Mouse (Mus musculus): ENCODE data around the gene Dnajc3. TPM values are rescaled to one million over a fixed set of nuclear protein-coding genes. Genes with fewer than 3 reads are reported as not detected.
A peak's percentile ranks its signal among the peaks of the same experiment; 100 is the strongest.
"Not testable (repeated sequence)": the region's sequence is repeated elsewhere in the genome, so short reads cannot be mapped to it uniquely, and the experiment has no call there.

The Dnajc3 gene
- polyA plus RNA-seq, 1 experiment from 2014 or later, result 29.3 TPM

GRCm38 (mm10) chr14:118965356-118966000, 27.7 kb downstream of the Dnajc3 start:
- Histone ChIP-seq H3K4me2 (no peak overlapping the region), H3K4me1 (replicated peaks) (no peaks in the 10 kb centered on the region), H3K9me3 (replicated peaks) (no peaks in the 10 kb centered on the region), H3K9ac (no peak overlapping the region), H3K27me3 (no peaks in the 10 kb centered on the region), H3K4me3 (replicated peaks) (no peak overlapping the region), H3K27ac (no peak overlapping the region), H3K36me3 (peaks cover 50% of the 10 kb centered on the region)
- 90% methylated on average over 4 of the region's 4 CpGs for WGBS (ENCODE audit: insufficient replicate concordance)
- ATAC-seq (ENCODE audit: low read depth) (no peak), DNase-seq (no peak)

- Histone ChIP-seq H3K36me3 (peaks cover 51% of the 10 kb centered on the region), H3K4me3 (replicated peaks) (no peak overlapping the region), H3K27me3 (no peaks in the 10 kb centered on the region), H3K27ac (no peak overlapping the region), H3K4me1 (replicated peaks) (no peaks in the 10 kb centered on the region), H3K9me3 (replicated peaks) (no peaks in the 10 kb centered on the region), H3K4me2 (no peak overlapping the region), H3K9ac (no peak overlapping the region)
- WGBS (ENCODE audit: insufficient replicate concordance), result 72% methylated on average over 7 of the region's 7 CpGs
- ATAC-seq (ENCODE audit: low read depth), result no peak
- no peak for DNase-seq
Observed at GRCm38 (mm10) chr14:118967646-118968045, 29.9 kb downstream of the Dnajc3 start.

GRCm38 (mm10) chr14:118972268-118972667, 34.5 kb downstream of the Dnajc3 start:
- 85% methylated on average over 6 of the region's 6 CpGs for WGBS (ENCODE audit: insufficient replicate concordance)
- Histone ChIP-seq H3K27me3 (no peaks in the 10 kb centered on the region), H3K9ac (no peak overlapping the region), H3K36me3 (peaks cover 83% of the 10 kb centered on the region), H3K4me1 (replicated peaks) (no peaks in the 10 kb centered on the region), H3K9me3 (replicated peaks) (no peaks in the 10 kb centered on the region), H3K27ac (no peak overlapping the region), H3K4me3 (replicated peaks) (no peak overlapping the region), H3K4me2 (no peak overlapping the region)
- ATAC-seq (ENCODE audit: low read depth) (no peak), DNase-seq (no peak)

- Histone ChIP-seq H3K9ac (no peak overlapping the region), H3K9me3 (replicated peaks) (no peaks in the 10 kb centered on the region), H3K27ac (no peak overlapping the region), H3K27me3 (no peaks in the 10 kb centered on the region), H3K4me1 (replicated peaks) (peaks cover 10% of the 10 kb centered on the region), H3K36me3 (peaks cover 66% of the 10 kb centered on the region), H3K4me2 (no peak overlapping the region), H3K4me3 (replicated peaks) (no peak overlapping the region)
- no peak for ATAC-seq (ENCODE audit: low read depth)
- WGBS (ENCODE audit: insufficient replicate concordance), result 77% methylated on average over 8 of the region's 8 CpGs
- no peak for DNase-seq
Observed at GRCm38 (mm10) chr14:118977136-118977816, 39.5 kb downstream of the Dnajc3 start.

GRCm38 (mm10) chr14:118979571-118980325, 42.0 kb downstream of the Dnajc3 start:
- no peak overlapping the region for H3K9ac ChIP-seq
- 81% methylated on average over 7 of the region's 7 CpGs for WGBS (ENCODE audit: insufficient replicate concordance)
- DNase-seq (no peak), ATAC-seq (ENCODE audit: low read depth) (0 out of 2 replicates have a peak, but pooled peaks have one; percentile 10)
- H3K36me3 ChIP-seq, result peaks cover 49% of the 10 kb centered on the region
- H3K9me3 ChIP-seq (replicated peaks), result no peaks in the 10 kb centered on the region
- no peak overlapping the region for H3K27ac ChIP-seq
- H3K27me3 ChIP-seq, result no peaks in the 10 kb centered on the region
- no peak overlapping the region for H3K4me2 ChIP-seq
- no peak overlapping the region for H3K4me3 ChIP-seq (replicated peaks)
- peaks cover 14% of the 10 kb centered on the region for H3K4me1 ChIP-seq (replicated peaks)

- peaks cover 43% of the 10 kb centered on the region for H3K36me3 ChIP-seq
- no peak overlapping the region for H3K27ac ChIP-seq
Observed at GRCm38 (mm10) chr14:118980358-118980757, 42.6 kb downstream of the Dnajc3 start.

GRCm38 (mm10) chr14:118980890-118981289, 43.1 kb downstream of the Dnajc3 start:
- H3K9me3 ChIP-seq (replicated peaks), result no peaks in the 10 kb centered on the region
- 0 out of 2 replicates have a peak, but pooled peaks have one; percentile 41 for ATAC-seq (ENCODE audit: low read depth)
- no peak overlapping the region for H3K4me2 ChIP-seq
- 42% methylated on average over 8 of the region's 8 CpGs for WGBS (ENCODE audit: insufficient replicate concordance)
- H3K4me3 ChIP-seq (replicated peaks), result no peak overlapping the region
- peaks cover 14% of the 10 kb centered on the region for H3K4me1 ChIP-seq (replicated peaks)
- H3K9ac ChIP-seq, result no peak overlapping the region
- no peak overlapping the region for H3K27ac ChIP-seq
- H3K36me3 ChIP-seq, result peaks cover 40% of the 10 kb centered on the region
- no peak for DNase-seq
- no peaks in the 10 kb centered on the region for H3K27me3 ChIP-seq

More at GRCm38 (mm10) chr14:118980358-118980757, 42.6 kb downstream of the Dnajc3 start:
- no peak overlapping the region for H3K4me3 ChIP-seq (replicated peaks)
- H3K4me2 ChIP-seq, result no peak overlapping the region
- peaks cover 14% of the 10 kb centered on the region for H3K4me1 ChIP-seq (replicated peaks)
- H3K27me3 ChIP-seq, result no peaks in the 10 kb centered on the region
- ATAC-seq (ENCODE audit: low read depth), result 0 out of 2 replicates have a peak, but pooled peaks have one; percentile 22
- WGBS (ENCODE audit: insufficient replicate concordance), result 68% methylated on average over 5 of the region's 5 CpGs
- H3K9ac ChIP-seq, result no peak overlapping the region
- DNase-seq, result no peak
- H3K9me3 ChIP-seq (replicated peaks), result no peaks in the 10 kb centered on the region

GRCm38 (mm10) chr14:118981711-118982428, 44.1 kb downstream of the Dnajc3 start:
- not testable (repeated sequence) for DNase-seq; H3K27me3 ChIP-seq; H3K4me2 ChIP-seq; ATAC-seq (ENCODE audit: low read depth); H3K4me3 ChIP-seq (replicated peaks); H3K27ac ChIP-seq; H3K9me3 ChIP-seq (replicated peaks); H3K9ac ChIP-seq
- WGBS (ENCODE audit: insufficient replicate concordance), result 68% methylated on average over 6 of the region's 6 CpGs
- Histone ChIP-seq H3K4me1 (replicated peaks) (peaks cover 14% of the 10 kb centered on the region), H3K36me3 (peaks cover 34% of the 10 kb centered on the region)

GRCm38 (mm10) chr14:118982429-118983045, 44.8 kb downstream of the Dnajc3 start:
- DNase-seq; H3K9ac ChIP-seq; H3K9me3 ChIP-seq (replicated peaks); H3K4me2 ChIP-seq; H3K27me3 ChIP-seq; ATAC-seq (ENCODE audit: low read depth); H3K4me3 ChIP-seq (replicated peaks): not testable (repeated sequence)
- 52% methylated on average over 8 of the region's 11 CpGs for WGBS (ENCODE audit: insufficient replicate concordance)
- peaks cover 18% of the 10 kb centered on the region for H3K4me1 ChIP-seq (replicated peaks)
- H3K27ac ChIP-seq, result 0 out of 2 replicates have a peak overlapping the region, but pooled peaks have one; percentile 6
- peaks cover 28% of the 10 kb centered on the region for H3K36me3 ChIP-seq

GRCm38 (mm10) chr14:118983396-118983795, 45.6 kb downstream of the Dnajc3 start:
- Histone ChIP-seq H3K4me2 (no peak overlapping the region), H3K4me1 (replicated peaks) (peaks cover 26% of the 10 kb centered on the region), H3K27ac (0 out of 2 replicates have a peak overlapping the region, but pooled peaks have one; percentile 6), H3K27me3 (no peaks in the 10 kb centered on the region), H3K36me3 (peaks cover 19% of the 10 kb centered on the region), H3K4me3 (replicated peaks) (no peak overlapping the region), H3K9ac (no peak overlapping the region), H3K9me3 (replicated peaks) (no peaks in the 10 kb centered on the region)
- ATAC-seq (ENCODE audit: low read depth) (no peak), DNase-seq (no peak)
